Mouse (Mus musculus) frontal cortex, adult 2 months (tissue): ENCODE measurements at regions not wholly inside any gene's neighbourhood (a gene's known extent, or its start where the extent isn't known, plus 50 kb on each side); places are given as distances from the start of the nearest gene placed in this dataset.

Experiments
- DNase-seq, 2 experiments: peaks; one replicate each; pipeline ENCODE4 v3.0.0; 2022; ENCODE audit warnings: low spot score in 1 of 2; ENCODE audit errors: extremely low spot score in 1 of 2

GRCm38 (mm10) chr8:46898697-46899445, 87.8 kb upstream of the Enpp6 start:
- DNase-seq, result no peak

GRCm38 (mm10) chr8:46900826-46901225, 85.9 kb upstream of the Enpp6 start:
- no peak for DNase-seq

GRCm38 (mm10) chr8:46904731-46905130, 82.0 kb upstream of the Enpp6 start:
- DNase-seq, result no peak

GRCm38 (mm10) chr8:46907390-46907789, 79.3 kb upstream of the Enpp6 start:
- DNase-seq, result no peak

DNA sequence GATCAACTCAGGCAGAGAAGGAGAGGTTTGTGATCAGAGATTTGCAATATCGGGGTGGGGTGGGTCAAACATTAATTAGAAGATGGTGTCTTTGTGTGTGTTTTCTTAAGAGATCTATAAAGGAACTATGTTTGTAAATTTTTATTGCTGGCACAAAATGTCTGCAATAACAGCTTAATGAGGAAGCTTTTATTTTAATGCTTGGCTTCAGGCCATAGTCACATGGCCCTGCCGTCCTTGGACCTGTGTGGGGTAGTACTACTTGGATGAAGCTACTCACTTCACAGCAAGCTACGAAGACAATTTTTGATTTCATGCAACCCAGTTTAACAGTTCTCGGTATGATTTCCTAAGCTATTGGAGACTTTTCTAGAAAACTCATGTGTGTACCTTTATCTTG, 78.5 kb upstream of the Enpp6 start:
- DNase-seq, result no peak

DNA sequence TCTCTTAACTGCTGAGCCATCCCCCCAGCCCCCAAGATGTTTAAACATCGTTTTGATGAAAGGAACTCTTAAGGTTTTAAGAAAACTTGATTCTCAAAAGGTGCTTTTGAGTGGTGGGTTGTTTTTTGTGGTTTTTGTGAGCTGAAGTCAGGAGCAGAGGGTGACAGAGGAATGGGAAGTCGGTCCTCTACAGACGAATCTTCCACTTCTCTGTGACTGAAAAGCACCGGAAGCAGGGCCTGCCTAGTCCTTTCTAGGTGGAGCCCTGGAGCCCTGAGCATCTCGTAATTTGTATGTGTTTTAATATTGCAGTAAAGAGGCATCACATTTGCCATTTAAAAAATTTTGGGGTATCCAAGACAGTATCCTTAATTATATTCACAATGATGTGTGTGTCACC, 72.7 kb upstream of the Enpp6 start:
- DNase-seq, result no peak

DNA sequence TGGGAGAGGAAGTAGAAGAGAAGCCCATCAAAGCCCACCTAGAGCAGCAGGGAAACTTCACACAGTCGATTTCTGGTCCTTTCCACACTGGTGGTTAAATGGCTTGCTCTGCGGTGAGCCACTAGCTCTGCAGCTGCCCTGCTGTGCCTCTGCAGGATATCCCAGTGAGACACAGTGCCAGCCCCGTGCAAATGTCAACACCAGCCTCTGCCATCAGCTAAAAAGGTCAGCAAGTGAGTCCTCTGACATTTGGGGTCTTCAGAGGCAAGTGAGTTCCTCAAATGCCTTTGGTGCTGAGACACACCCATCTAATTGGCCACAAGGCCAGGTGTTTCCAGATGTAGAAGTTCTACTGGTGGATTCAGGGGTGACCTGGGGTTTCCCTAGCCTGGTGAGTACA, 66.6 kb upstream of the Enpp6 start:
- DNase-seq, result no peak

- no peak for DNase-seq
Measured at GRCm38 (mm10) chr8:46921075-46921474, 65.6 kb upstream of the Enpp6 start.

DNA sequence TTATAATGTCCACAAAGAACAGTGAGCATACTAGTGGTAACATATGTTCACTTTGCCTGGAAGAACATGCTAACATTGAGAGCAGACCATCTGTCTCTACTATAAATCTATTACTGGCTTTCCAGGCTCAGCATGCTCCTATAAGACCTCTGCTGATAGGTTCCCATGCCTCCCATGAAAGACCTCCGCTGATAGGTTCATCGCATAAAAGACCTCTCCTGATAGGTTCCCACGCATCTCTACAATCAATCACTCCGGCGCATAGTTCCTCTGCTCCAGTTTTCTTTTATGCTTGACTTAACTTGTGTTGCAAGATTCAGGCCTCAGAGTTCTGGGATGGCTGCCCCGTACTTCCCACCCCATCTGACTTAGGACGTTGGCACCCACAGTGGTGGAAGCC, 65.1 kb upstream of the Enpp6 start:
- no peak for DNase-seq

- DNase-seq, result peak in 1 of 2 experiments; percentile 16
Measured at GRCm38 (mm10) chr8:46924787-46925548, 61.7 kb upstream of the Enpp6 start.

GRCm38 (mm10) chr8:46928718-46929117, 58.0 kb upstream of the Enpp6 start:
- no peak for DNase-seq

- no peak for DNase-seq
Measured at GRCm38 (mm10) chr8:46929678-46930077, 57.0 kb upstream of the Enpp6 start.

- DNase-seq, result peak in 1 of 2 experiments; percentile 12
Measured at GRCm38 (mm10) chr8:46931267-46931666, 55.4 kb upstream of the Enpp6 start.

GRCm38 (mm10) chr8:46933256-46933655, 53.4 kb upstream of the Enpp6 start:
- DNase-seq, result no peak

DNA sequence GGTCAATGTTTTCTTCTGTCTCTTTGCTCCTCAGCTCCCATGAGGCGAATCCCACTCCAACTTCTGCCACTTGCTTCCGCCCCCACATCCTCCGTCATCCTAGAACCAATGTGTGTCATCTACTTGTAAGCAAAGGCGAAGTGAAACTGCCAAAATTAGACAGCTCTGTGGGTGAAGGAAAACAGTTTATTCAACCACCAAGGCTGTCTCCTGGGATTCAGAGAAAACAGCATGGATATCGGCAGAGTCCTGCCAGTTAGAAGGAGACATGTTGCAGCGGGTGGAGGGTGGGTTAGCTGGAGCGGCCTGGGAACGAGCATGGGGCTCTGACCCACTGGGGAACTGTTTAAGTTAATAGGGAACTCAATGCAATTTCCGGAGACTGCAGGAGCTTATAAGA, 52.4 kb upstream of the Enpp6 start:
- DNase-seq, result peak; percentile 79 to 86

GRCm38 (mm10) chr8:46934898-46935297, 51.8 kb upstream of the Enpp6 start:
- DNase-seq, result peak in 1 of 2 experiments; percentile 76

DNA sequence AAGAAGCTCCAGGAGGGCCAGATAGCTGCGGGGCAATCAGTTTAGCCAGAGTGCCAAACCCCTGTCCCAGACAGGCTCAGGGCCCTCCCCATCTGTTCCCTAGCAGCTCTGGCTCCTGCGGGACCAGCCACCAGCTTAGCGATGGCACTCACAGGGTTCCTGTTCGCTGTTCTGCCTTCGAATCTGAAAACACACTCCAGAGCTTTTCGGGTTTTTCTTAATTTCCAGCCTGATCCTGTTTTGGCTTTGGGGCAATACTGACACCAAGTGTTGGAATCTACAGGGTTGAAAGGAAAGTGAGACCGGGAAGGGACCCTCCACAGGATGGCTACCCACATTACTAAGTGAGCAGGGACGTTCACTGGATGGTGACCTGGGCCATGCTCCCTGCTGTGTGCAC, 50.6 kb upstream of the Enpp6 start:
- peak in 1 of 2 experiments; percentile 59 for DNase-seq
